Mouse (Mus musculus): ENCODE data around the gene Capn1. TPM values are rescaled to one million over a fixed set of nuclear protein-coding genes. Genes with fewer than 3 reads are reported as not detected.

Capn1 gene
- total RNA-seq (2014; fragmentation: Nextera tagmentation) (38.5 and 40.9 TPM in 2 replicates), total RNA-seq (2017) (55.5 and 56.5 TPM in 2 replicates), polyA plus RNA-seq (2012) (140 and 168 TPM in 2 replicates)

GRCm38 (mm10) chr19:6015511-6016315, at the start of gene Capn1:
Capn1 (minus strand) TSS chr19:6015897.
- H3K27me3 ChIP-seq (ENCODE audit: insufficient read depth, low read length), result no peaks in the 10 kb centered on the region
- ATAC-seq (ENCODE audit: extremely low read depth, insufficient number of reproducible peaks, low FRiP score, poor library complexity, severe bottlenecking) (no peak), DNase-seq (ENCODE audit: low spot score) (peak; percentile 74)
- H3K9me3 ChIP-seq (replicated peaks), result no peaks in the 10 kb centered on the region
- peak within 1 kb of the TSS; percentile 83 for H3K4me3 ChIP-seq (ENCODE audit: low read depth, low read length)
- TF ChIP-seq CTCF (IDR thresholded peaks at IDR 0.05; ENCODE audit: low read depth, low read length) (no peak), TAL1 (conservative IDR thresholded peaks at IDR 0.05; ENCODE audit: low read depth, low read length) (no peak), POLR2AphosphoS5 (IDR thresholded peaks at IDR 0.05; ENCODE audit: insufficient replicate concordance, low read depth, low read length) (no peak), GATA2 (IDR thresholded peaks at IDR 0.05; ENCODE audit: borderline replicate concordance, low read depth, low read length) (no peak)
- H3K4me1 ChIP-seq (ENCODE audit: insufficient read depth, low read depth, low read length), result peaks cover 88% of the 10 kb centered on the region
- H3K36me3 ChIP-seq (replicated peaks), result peaks cover 39% of the 10 kb centered on the region

GRCm38 (mm10) chr19:6063081-6063480, 47.4 kb upstream of the Capn1 start:
- Histone ChIP-seq H3K4me1 (ENCODE audit: insufficient read depth, low read depth, low read length) (peaks cover 68% of the 10 kb centered on the region), H3K36me3 (replicated peaks) (peaks cover 66% of the 10 kb centered on the region), H3K9me3 (replicated peaks) (no peaks in the 10 kb centered on the region), H3K4me3 (ENCODE audit: low read depth, low read length) (peak overlapping the region; percentile 99; the same call in 1 of the 2 replicates), H3K27me3 (ENCODE audit: insufficient read depth, low read length) (no peaks in the 10 kb centered on the region)
- TF ChIP-seq TAL1 (conservative IDR thresholded peaks at IDR 0.05; ENCODE audit: low read depth, low read length) (no peak), GATA2 (IDR thresholded peaks at IDR 0.05; ENCODE audit: borderline replicate concordance, low read depth, low read length) (no peak), GATA1 (IDR thresholded peaks at IDR 0.05; ENCODE audit: borderline replicate concordance, low read length) (no peak), POLR2AphosphoS5 (IDR thresholded peaks at IDR 0.05; ENCODE audit: insufficient replicate concordance, low read depth, low read length) (no peak), CTCF (IDR thresholded peaks at IDR 0.05; ENCODE audit: low read depth, low read length) (no peak)
- no peak for DNase-seq (ENCODE audit: low spot score)
- ATAC-seq (ENCODE audit: extremely low read depth, insufficient number of reproducible peaks, low FRiP score, poor library complexity, severe bottlenecking), result no peak

GRCm38 (mm10) chr19:6062418-6062817, 46.7 kb upstream of the Capn1 start:
- Histone ChIP-seq H3K9me3 (replicated peaks) (no peaks in the 10 kb centered on the region), H3K27me3 (ENCODE audit: insufficient read depth, low read length) (no peaks in the 10 kb centered on the region), H3K4me3 (ENCODE audit: low read depth, low read length) (peak overlapping the region; percentile 99), H3K4me1 (ENCODE audit: insufficient read depth, low read depth, low read length) (peaks cover 63% of the 10 kb centered on the region), H3K36me3 (replicated peaks) (peaks cover 64% of the 10 kb centered on the region)
- ATAC-seq (ENCODE audit: extremely low read depth, insufficient number of reproducible peaks, low FRiP score, poor library complexity, severe bottlenecking) (no peak), DNase-seq (ENCODE audit: low spot score) (no peak)
- TF ChIP-seq TAL1 (conservative IDR thresholded peaks at IDR 0.05; ENCODE audit: low read depth, low read length) (no peak), GATA1 (IDR thresholded peaks at IDR 0.05; ENCODE audit: borderline replicate concordance, low read length) (no peak), CTCF (IDR thresholded peaks at IDR 0.05; ENCODE audit: low read depth, low read length) (no peak), GATA2 (IDR thresholded peaks at IDR 0.05; ENCODE audit: borderline replicate concordance, low read depth, low read length) (no peak), POLR2AphosphoS5 (IDR thresholded peaks at IDR 0.05; ENCODE audit: insufficient replicate concordance, low read depth, low read length) (no peak; the same call in 1 of the 2 replicates)

GRCm38 (mm10) chr19:6061641-6062302, 46.1 kb upstream of the Capn1 start:
- H3K9me3 ChIP-seq (replicated peaks), result no peaks in the 10 kb centered on the region
- DNase-seq (ENCODE audit: low spot score) (peak; percentile 70), ATAC-seq (ENCODE audit: extremely low read depth, insufficient number of reproducible peaks, low FRiP score, poor library complexity, severe bottlenecking) (peak; percentile 41; the same call in 1 of the 2 replicates)
- peaks cover 57% of the 10 kb centered on the region for H3K4me1 ChIP-seq (ENCODE audit: insufficient read depth, low read depth, low read length)
- H3K4me3 ChIP-seq (ENCODE audit: low read depth, low read length), result peak overlapping the region; percentile 99
- no peaks in the 10 kb centered on the region for H3K27me3 ChIP-seq (ENCODE audit: insufficient read depth, low read length)
- TF ChIP-seq GATA1 (IDR thresholded peaks at IDR 0.05; ENCODE audit: borderline replicate concordance, low read length) (no peak), TAL1 (conservative IDR thresholded peaks at IDR 0.05; ENCODE audit: low read depth, low read length) (no peak), GATA2 (IDR thresholded peaks at IDR 0.05; ENCODE audit: borderline replicate concordance, low read depth, low read length) (no peak), CTCF (IDR thresholded peaks at IDR 0.05; ENCODE audit: low read depth, low read length) (no peak), POLR2AphosphoS5 (IDR thresholded peaks at IDR 0.05; ENCODE audit: insufficient replicate concordance, low read depth, low read length) (no peak)
- peaks cover 64% of the 10 kb centered on the region for H3K36me3 ChIP-seq (replicated peaks)

- Histone ChIP-seq H3K4me3 (ENCODE audit: low read depth, low read length) (peak within 1 kb of the TSS; percentile 99), H3K36me3 (replicated peaks) (peaks cover 67% of the 10 kb centered on the region), H3K27me3 (ENCODE audit: insufficient read depth, low read length) (no peaks in the 10 kb centered on the region), H3K4me1 (ENCODE audit: insufficient read depth, low read depth, low read length) (peaks cover 57% of the 10 kb centered on the region), H3K9me3 (replicated peaks) (no peaks in the 10 kb centered on the region)
- TF ChIP-seq POLR2AphosphoS5 (IDR thresholded peaks at IDR 0.05; ENCODE audit: insufficient replicate concordance, low read depth, low read length) (0 out of 2 replicates have a peak, but pooled peaks have one; percentile 20), GATA2 (IDR thresholded peaks at IDR 0.05; ENCODE audit: borderline replicate concordance, low read depth, low read length) (no peak)
- DNase-seq (ENCODE audit: low spot score), result peak; percentile 81
- peak; percentile 69 for ATAC-seq (ENCODE audit: extremely low read depth, insufficient number of reproducible peaks, low FRiP score, poor library complexity, severe bottlenecking)
Measured at GRCm38 (mm10) chr19:6061021-6061533, 45.4 kb upstream of the Capn1 start, which contains the start of gene Znhit2. Znhit2 (plus strand) TSS chr19:6061192.

- H3K4me1 ChIP-seq (ENCODE audit: insufficient read depth, low read depth, low read length), result peaks cover 70% of the 10 kb centered on the region
Measured at GRCm38 (mm10) chr19:6058966-6059365, 43.3 kb upstream of the Capn1 start.

More at GRCm38 (mm10) chr19:6058966-6059365, 43.3 kb upstream of the Capn1 start:
- no peaks in the 10 kb centered on the region for H3K9me3 ChIP-seq (replicated peaks)
- H3K27me3 ChIP-seq (ENCODE audit: insufficient read depth, low read length), result no peaks in the 10 kb centered on the region
- peak overlapping the region; percentile 97 for H3K4me3 ChIP-seq (ENCODE audit: low read depth, low read length)
- H3K36me3 ChIP-seq (replicated peaks), result peaks cover 75% of the 10 kb centered on the region
- TF ChIP-seq GATA2 (IDR thresholded peaks at IDR 0.05; ENCODE audit: borderline replicate concordance, low read depth, low read length) (no peak), TAL1 (conservative IDR thresholded peaks at IDR 0.05; ENCODE audit: low read depth, low read length) (no peak), POLR2AphosphoS5 (IDR thresholded peaks at IDR 0.05; ENCODE audit: insufficient replicate concordance, low read depth, low read length) (no peak), GATA1 (IDR thresholded peaks at IDR 0.05; ENCODE audit: borderline replicate concordance, low read length) (no peak), CTCF (IDR thresholded peaks at IDR 0.05; ENCODE audit: low read depth, low read length) (no peak)
- ATAC-seq (ENCODE audit: extremely low read depth, insufficient number of reproducible peaks, low FRiP score, poor library complexity, severe bottlenecking) (no peak), DNase-seq (ENCODE audit: low spot score) (no peak)

Data from G1E (cell line).